Mouse (Mus musculus): ENCODE measurements around the gene Cacna1a. TPM values are rescaled to one million over a fixed set of nuclear protein-coding genes. Genes with fewer than 3 reads are reported as not detected.
"Not testable (repeated sequence)": the region's sequence is repeated elsewhere in the genome, so short reads cannot be mapped to it uniquely, and the experiment has no call there.

The Cacna1a gene
- polyA plus RNA-seq, 1 experiment: 10.4 TPM

DNA sequence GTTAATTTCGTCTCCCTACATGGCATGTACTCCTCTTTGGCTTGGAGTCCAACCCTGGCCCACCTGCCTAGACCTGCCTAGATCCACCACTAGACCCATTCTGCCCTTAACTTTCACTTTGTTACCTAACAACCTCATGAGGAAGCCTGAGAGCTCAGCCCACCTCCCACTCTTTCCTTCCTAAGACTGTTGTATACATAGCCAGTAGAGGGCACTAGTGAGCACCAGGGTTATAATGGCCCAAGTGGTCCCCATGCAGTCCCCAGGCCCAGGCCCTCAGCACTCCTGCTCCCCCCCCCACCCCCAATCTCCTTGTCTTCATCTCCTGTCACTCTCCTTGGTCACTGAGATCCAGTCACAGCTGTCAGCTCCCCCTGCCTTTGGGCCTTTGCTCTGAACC is 86.2 kb downstream of the Cacna1a start:
- DNase-seq (ENCODE audit: low read depth): no peak

DNA sequence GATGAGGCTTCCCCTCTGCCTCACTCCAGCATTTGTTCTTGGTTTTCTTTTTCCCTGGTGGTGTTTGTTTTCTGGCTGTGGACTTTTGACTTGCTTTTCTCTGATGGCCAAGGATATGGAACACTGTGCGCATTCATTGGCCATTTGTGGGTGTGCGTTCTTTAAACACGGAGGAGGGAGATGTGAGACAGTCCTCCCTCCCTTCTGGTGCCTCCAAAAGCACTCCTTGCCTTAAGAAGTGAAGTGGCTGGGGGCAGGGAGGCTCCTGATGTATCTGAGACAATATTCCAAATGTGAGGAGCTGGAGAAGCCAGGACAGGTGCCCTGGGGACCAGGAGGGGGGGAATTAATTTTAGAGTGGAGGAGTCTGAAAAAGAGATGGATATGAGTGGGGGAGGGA is 89.1 kb downstream of the Cacna1a start:
- DNase-seq (ENCODE audit: low read depth): no peak

- DNase-seq (ENCODE audit: low read depth): no peak
Observed at GRCm38 (mm10) chr8:84483004-84483403, 94.8 kb downstream of the Cacna1a start.

GRCm38 (mm10) chr8:84485366-84485765 is 97.1 kb downstream of the Cacna1a start:
- DNase-seq (ENCODE audit: low read depth): no peak

GRCm38 (mm10) chr8:84485864-84486263 is 97.6 kb downstream of the Cacna1a start:
- no peak for DNase-seq (ENCODE audit: low read depth)

DNA sequence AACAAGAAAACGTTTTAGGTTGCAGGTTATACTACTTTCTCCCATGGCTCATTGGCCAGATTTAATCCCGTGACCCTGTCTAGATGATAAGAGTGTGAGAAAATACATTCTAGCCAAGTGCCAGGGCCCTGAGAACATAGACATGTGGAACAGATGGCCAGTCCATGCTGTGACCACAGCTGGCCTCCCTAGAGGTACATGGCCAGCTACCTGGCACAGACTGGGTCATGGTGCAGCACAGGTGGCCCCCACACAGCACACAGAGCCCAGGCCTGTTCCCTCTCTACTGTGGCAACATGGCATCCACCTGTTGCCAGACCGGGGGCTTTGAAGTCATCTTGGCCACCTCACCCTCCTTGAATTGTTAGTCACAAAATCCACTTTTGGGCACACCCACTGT is 101.0 kb downstream of the Cacna1a start:
- DNase-seq (ENCODE audit: low read depth): no peak

DNA sequence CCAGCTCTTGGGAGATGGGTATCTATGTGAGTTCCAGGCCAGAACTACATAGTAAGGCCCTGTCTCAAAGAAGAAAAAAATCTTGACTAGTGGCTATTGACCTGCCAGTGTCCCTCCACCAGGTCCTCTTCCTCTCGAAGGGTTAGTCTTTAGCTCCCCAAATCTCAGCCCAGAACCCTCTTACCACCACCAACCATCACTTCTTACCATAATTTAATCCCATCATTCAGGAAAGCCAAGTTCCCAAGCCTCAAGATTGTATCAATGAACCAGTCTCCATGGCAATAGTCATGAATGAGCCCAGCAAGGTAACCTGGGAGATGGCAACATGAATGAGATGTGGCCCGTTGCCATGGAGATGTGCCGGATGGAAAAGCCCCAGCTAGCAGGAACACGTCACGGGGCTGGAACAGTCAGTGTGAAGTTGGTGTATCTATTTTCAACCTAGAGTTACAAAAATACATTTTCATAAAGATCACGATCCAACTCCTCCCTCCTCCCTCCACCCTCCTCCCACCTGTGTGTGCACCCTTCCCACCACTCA is 106.4 kb downstream of the Cacna1a start:
- DNase-seq (ENCODE audit: low read depth): no peak

DNA sequence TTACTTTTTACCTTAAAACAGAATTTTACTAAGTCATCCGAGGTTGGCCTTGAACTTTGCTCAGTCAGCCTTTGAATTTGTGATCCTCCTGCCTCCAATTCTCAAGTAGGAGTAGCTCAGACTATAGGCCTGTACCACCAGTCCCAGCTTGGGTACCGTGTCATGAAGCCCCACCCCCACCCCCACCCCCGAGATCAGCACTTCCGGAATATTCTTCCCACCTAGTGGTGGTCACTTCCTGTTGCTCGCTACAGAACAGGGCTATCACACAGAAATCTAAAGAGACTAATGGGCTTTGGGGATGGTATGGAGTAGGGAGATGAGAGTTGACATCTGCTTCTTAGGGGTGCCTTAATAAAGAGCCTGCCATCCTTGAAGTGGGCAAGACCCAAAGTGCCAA is 112.9 kb downstream of the Cacna1a start:
- no peak for DNase-seq (ENCODE audit: low read depth)

DNA sequence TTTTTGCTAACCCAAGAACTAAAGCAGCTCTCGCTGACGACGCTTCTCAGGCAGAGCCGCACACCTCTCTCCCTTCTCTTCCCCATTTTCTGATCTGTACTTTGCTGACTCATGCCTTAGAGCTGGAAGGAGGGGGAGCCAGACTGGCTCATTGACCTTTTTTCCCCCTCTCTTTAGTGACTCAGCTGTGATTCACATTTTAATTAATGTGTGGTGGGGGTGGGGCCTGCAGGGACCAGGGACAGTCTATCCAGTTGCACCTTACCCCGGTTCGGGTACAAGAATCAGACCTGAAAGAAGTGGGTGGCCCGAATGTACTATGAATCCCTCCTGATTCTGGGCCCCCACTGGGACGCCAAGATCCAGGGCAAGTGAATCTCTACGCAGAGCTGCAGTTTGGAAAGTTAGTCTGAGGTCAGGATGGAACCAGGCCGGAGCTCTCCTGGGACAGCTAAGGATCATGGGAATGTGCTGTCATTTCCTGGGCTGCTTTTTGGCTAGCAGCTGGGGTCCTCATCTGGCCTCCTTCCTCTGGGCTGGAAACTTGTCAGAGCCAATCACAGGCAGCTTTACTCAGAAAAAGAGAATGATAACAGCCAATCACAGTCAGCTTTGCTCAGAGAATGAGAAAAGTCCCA is 113.5 kb downstream of the Cacna1a start:
- DNase-seq (ENCODE audit: low read depth): no peak

- DNase-seq (ENCODE audit: low read depth): no peak
Observed at GRCm38 (mm10) chr8:84502638-84503037, 114.4 kb downstream of the Cacna1a start.

GRCm38 (mm10) chr8:84507220-84507619 is 119.0 kb downstream of the Cacna1a start:
- DNase-seq (ENCODE audit: low read depth): no peak

DNA sequence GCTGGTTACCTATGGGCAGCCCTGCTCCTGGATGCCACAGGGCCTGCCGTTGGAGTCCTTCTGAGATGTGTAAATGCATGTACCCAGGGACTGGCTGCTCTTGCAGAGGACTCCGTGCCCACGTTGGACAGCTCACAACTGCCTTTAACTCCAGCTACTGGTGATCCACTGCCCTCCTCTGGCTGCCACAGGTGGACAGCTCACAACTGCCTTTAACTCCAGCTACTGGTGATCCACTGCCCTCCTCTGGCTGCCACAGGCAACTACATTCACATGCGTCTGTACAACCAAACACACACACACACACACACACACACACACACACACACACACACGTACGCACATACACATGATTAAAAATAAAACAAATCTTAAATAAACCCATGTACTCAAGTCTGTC is 121.5 kb downstream of the Cacna1a start:
- DNase-seq (ENCODE audit: low read depth): not testable (repeated sequence)

- DNase-seq (ENCODE audit: low read depth): no peak
Observed at GRCm38 (mm10) chr8:84511621-84512020, 123.4 kb downstream of the Cacna1a start.

GRCm38 (mm10) chr8:84513765-84514164 is 125.5 kb downstream of the Cacna1a start:
- DNase-seq (ENCODE audit: low read depth): no peak

GRCm38 (mm10) chr8:84518180-84518579 is 129.9 kb downstream of the Cacna1a start:
- no peak for DNase-seq (ENCODE audit: low read depth)

DNA sequence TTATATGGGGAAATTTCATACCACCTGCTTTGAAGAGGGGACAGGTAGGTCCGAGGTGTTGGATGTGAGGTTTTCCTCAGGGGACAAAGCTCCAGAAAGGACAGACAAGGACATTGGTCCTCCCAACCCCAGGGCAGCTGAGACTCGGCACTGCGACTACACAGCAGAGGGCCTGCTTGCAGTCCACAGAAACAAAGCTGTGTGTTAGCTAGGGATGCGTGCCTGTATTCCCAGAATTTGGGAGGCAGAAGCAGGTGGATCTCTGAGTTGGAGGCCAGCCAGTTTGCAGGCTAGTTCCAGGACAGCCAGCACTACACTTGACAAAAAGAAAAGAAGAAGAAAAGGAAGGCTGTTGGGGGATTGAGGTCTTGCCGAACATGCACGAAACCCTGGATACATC is 130.5 kb downstream of the Cacna1a start:
- no peak for DNase-seq (ENCODE audit: low read depth)

GRCm38 (mm10) chr8:84519767-84520626 is 131.8 kb downstream of the Cacna1a start:
- DNase-seq (ENCODE audit: low read depth): no peak

DNA sequence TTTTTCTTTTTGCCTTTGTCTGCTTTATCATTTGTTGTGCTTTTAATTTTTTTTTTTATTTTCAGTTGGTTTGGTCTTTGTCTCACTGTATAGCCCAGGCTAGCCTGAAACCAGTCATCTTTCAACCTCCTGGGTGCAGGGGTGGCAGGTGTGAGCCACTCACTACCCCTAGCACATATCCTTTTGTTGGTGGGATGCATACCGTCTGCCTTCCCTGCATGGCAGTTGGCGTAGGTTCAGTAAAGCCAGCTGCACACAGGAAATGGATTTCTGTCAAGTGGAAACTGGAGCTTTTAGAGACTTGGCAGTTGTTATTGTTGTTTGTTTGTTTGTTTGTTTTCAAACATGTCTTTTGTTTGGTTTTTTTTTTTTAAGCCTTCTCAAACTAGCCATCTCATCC is 132.8 kb downstream of the Cacna1a start:
- DNase-seq (ENCODE audit: low read depth): no peak

DNA sequence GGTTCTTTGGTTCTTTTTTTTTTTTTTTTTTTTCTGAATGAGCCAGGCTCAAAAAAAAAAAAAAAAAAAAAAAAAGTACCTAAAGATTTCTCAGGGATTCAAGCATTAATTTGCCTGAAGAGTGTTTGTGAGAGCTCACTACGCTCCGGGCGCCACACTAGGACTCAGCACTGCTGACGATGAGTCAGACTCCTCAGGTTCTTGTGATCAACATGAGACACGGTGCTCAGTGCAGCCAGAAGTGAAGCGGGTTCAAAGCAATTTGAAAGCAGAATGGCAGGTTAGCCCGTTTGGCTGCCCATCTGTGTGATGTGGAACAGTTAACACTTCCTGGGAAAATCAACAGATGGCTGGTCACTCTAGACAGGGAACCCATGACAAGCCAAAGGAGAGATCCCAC is 139.8 kb downstream of the Cacna1a start:
- no peak for DNase-seq (ENCODE audit: low read depth)

- no peak for DNase-seq (ENCODE audit: low read depth)
Observed at GRCm38 (mm10) chr8:84529548-84529947, 141.3 kb downstream of the Cacna1a start.

DNA sequence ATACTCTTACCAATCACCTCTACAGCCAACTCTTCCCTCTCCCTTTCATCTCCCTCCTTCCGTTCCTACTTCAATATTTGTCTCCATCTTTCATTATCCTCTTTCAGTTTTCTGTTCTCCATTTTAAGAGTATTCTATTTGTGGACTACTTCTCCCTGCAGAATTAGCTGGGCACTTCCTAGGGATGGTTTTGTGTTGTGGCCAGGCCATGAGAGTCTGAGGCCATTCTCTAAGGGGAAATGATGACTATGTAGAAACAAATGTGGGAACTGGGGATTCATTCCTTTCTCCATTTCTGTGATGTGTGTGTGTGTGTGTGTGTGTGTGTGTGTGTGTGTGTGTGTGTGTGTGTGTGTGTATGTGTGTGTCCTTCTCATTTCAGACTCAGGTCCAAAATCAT is 144.5 kb downstream of the Cacna1a start:
- DNase-seq (ENCODE audit: low read depth): no peak

DNA sequence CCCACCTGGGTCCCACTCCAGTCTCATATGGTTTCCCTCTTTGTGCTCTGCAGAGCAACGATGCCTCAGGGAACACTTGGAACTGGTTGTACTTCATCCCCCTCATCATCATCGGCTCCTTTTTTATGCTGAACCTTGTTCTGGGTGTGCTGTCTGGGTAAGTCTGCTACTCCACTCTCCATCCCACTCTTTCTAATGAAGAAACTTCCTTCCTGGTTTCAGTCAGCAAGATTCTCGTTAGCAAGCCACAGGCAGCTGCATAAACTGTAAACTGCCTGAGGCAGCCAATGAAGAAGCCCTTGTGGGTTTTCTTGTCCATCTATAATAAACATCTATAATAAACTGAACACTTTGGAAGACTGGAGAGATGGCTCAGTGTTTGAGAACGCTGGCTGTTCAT is 145.1 kb downstream of the Cacna1a start:
- DNase-seq (ENCODE audit: low read depth): no peak

DNA sequence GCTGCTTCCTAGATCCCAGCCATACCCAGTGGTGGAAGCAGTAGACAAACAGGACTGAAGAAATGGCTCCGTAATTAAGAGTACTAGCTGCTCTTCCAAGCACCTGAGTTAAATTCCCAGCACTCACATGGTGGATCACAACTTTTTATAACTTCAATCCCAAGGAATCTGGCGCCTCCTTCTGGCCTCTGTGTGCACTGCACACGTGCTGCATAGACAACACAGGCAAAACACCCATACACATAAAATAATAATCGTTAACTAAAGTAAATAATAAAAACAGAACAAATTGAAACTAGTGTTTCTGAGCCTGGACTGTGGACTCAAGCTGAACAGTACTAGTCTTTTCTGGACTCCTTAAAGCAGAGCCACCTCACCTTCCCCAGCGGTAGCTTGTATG is 148.7 kb downstream of the Cacna1a start:
- no peak for DNase-seq (ENCODE audit: low read depth)

Data from gonadal fat pad, adult 2 months (tissue).